Mouse (Mus musculus): Measurements from ENCODE around the gene Hapln4.

DNA sequence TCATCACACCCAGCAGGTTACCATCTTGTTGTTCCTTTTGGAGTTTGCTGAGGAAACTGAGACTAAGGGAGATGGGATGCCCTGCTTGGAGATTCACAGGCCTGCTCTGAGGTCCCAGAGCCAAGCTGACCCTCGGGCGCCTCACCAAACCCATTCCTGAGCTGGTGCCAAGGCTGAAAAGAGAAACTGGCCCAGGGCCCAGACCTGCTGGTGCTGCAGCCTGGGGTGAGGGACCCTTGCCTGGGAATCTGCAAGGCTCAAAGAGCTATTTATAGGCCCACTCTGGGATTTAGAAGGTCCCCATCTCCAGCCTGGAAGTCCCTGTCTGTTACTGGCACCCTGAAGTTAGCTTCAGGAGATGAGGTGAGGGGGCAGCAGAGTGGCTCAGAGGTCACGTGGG, 45.2 kb downstream of the Hapln4 start:
- TF ChIP-seq CTCF (IDR thresholded peaks at IDR 0.05; ENCODE audit: insufficient read depth, low read depth, low read length) = no peak
- TF ChIP-seq POLR2A (IDR thresholded peaks at IDR 0.05; ENCODE audit: insufficient read depth, low read depth, low read length) = no peak

Measured in olfactory bulb, adult 2 months (tissue).